Mouse (Mus musculus) hindlimb bud, embryonic 11.5 days (tissue): ENCODE results near the gene Rdh5.
A peak's percentile ranks its signal among the peaks of the same experiment; 100 is the strongest.

Experiments
- DNase-seq: peaks from one replicate; pipeline ENCODE4 v3.0.0-alpha.2; 2012; ENCODE audit warnings: low read depth, low spot score; ENCODE audit errors: extremely low spot score

The Rdh5 gene

GRCm38 (mm10) chr10:128908778-128909448 is 13.8 kb downstream of the Rdh5 start:
- DNase-seq, result no peak

GRCm38 (mm10) chr10:128904812-128905211 is 17.9 kb downstream of the Rdh5 start:
- DNase-seq, result no peak

- DNase-seq, result no peak
Measured at GRCm38 (mm10) chr10:128902409-128902988, 20.2 kb downstream of the Rdh5 start.

- no peak for DNase-seq
Measured at GRCm38 (mm10) chr10:128901409-128901808, 21.3 kb downstream of the Rdh5 start.

- no peak for DNase-seq
Measured at GRCm38 (mm10) chr10:128900698-128901097, 22.0 kb downstream of the Rdh5 start, which contains the start of gene Cd63. Gene Cd63 (plus strand): TSS chr10:128900989.

GRCm38 (mm10) chr10:128899759-128900490 is 22.8 kb downstream of the Rdh5 start:
- no peak for DNase-seq

- DNase-seq, result no peak
Measured at GRCm38 (mm10) chr10:128897501-128897900, 25.2 kb downstream of the Rdh5 start.

- DNase-seq, result no peak
Measured at GRCm38 (mm10) chr10:128896807-128897206, 25.9 kb downstream of the Rdh5 start.

GRCm38 (mm10) chr10:128895952-128896693 is 26.6 kb downstream of the Rdh5 start:
- no peak for DNase-seq

GRCm38 (mm10) chr10:128895437-128895836 is 27.3 kb downstream of the Rdh5 start:
- DNase-seq, result peak; percentile 98

- no peak for DNase-seq
Measured at GRCm38 (mm10) chr10:128892246-128892645, 30.4 kb downstream of the Rdh5 start.

GRCm38 (mm10) chr10:128891296-128892094 is 31.2 kb downstream of the Rdh5 start, which contains the start of gene Gdf11:
Gene Gdf11 (minus strand): TSS chr10:128891718.
- no peak for DNase-seq

- no peak for DNase-seq
Measured at GRCm38 (mm10) chr10:128890383-128891295, 32.0 kb downstream of the Rdh5 start.

GRCm38 (mm10) chr10:128889846-128890245 is 32.8 kb downstream of the Rdh5 start:
- DNase-seq, result no peak

GRCm38 (mm10) chr10:128888941-128889827 is 33.5 kb downstream of the Rdh5 start:
- DNase-seq, result peak; percentile 84

- no peak for DNase-seq
Measured at GRCm38 (mm10) chr10:128882067-128882466, 40.6 kb downstream of the Rdh5 start.

- DNase-seq, result no peak
Measured at GRCm38 (mm10) chr10:128878811-128879210, 43.9 kb downstream of the Rdh5 start.

GRCm38 (mm10) chr10:128878291-128878690 is 44.4 kb downstream of the Rdh5 start:
- no peak for DNase-seq
